Mouse (Mus musculus) yolk sac, embryonic 10.5 days (tissue): ENCODE measurements around the gene Ripk1.
"Not testable (repeated sequence)": the region's sequence is repeated elsewhere in the genome, so short reads cannot be mapped to it uniquely, and the experiment has no call there.

Experiments used
- DNase-seq: peaks from one replicate; pipeline ENCODE4 v3.0.0-alpha.2; 2017; ENCODE audit warnings: low spot score

Gene Ripk1

GRCm38 (mm10) chr13:34038056-34038432 is 35.9 kb downstream of the Ripk1 start:
- DNase-seq, result no peak

- DNase-seq, result peak; percentile 34
These were observed 36.8 kb downstream of the Ripk1 start for GRCm38 (mm10) chr13:34038901-34039341.

GRCm38 (mm10) chr13:34040091-34040490 is 37.9 kb downstream of the Ripk1 start:
- DNase-seq, result no peak

GRCm38 (mm10) chr13:34043716-34044393 is 41.7 kb downstream of the Ripk1 start:
- DNase-seq, result no peak

- DNase-seq, result no peak
These were observed 43.5 kb downstream of the Ripk1 start for GRCm38 (mm10) chr13:34045511-34046249.

- peak; percentile 66 for DNase-seq
These were observed 44.4 kb downstream of the Ripk1 start for GRCm38 (mm10) chr13:34046421-34047012.

GRCm38 (mm10) chr13:34047526-34047925 is 45.4 kb downstream of the Ripk1 start:
- no peak for DNase-seq

- DNase-seq, result no peak
These were observed 48.3 kb downstream of the Ripk1 start for GRCm38 (mm10) chr13:34050479-34050878.

GRCm38 (mm10) chr13:34051692-34052091 is 49.5 kb downstream of the Ripk1 start:
- no peak for DNase-seq

GRCm38 (mm10) chr13:34053673-34054282 is 51.6 kb downstream of the Ripk1 start:
- DNase-seq, result no peak

GRCm38 (mm10) chr13:34054391-34054790 is 52.2 kb downstream of the Ripk1 start:
- DNase-seq, result no peak

- no peak for DNase-seq
These were observed 52.8 kb downstream of the Ripk1 start for GRCm38 (mm10) chr13:34054983-34055382.

- DNase-seq, result no peak
These were observed 55.1 kb downstream of the Ripk1 start for GRCm38 (mm10) chr13:34057252-34057651.

- no peak for DNase-seq
These were observed 57.9 kb downstream of the Ripk1 start for GRCm38 (mm10) chr13:34060061-34060460.

- no peak for DNase-seq
These were observed 60.3 kb downstream of the Ripk1 start for GRCm38 (mm10) chr13:34062466-34062865.

GRCm38 (mm10) chr13:34066351-34066750 is 64.2 kb downstream of the Ripk1 start:
- DNase-seq, result no peak

GRCm38 (mm10) chr13:34070296-34070695 is 68.1 kb downstream of the Ripk1 start:
- DNase-seq, result no peak

GRCm38 (mm10) chr13:34071836-34072235 is 69.7 kb downstream of the Ripk1 start:
- no peak for DNase-seq

- DNase-seq, result no peak
These were observed 70.7 kb downstream of the Ripk1 start for GRCm38 (mm10) chr13:34072847-34073246.

- not testable (repeated sequence) for DNase-seq
These were observed 72.3 kb downstream of the Ripk1 start for GRCm38 (mm10) chr13:34074441-34074840.

GRCm38 (mm10) chr13:34075893-34076292 is 73.7 kb downstream of the Ripk1 start:
- DNase-seq, result not testable (repeated sequence)
